Mouse (Mus musculus) sigmoid colon, adult 10 weeks (tissue): Measurements from ENCODE around the gene Nrros. TPM values are rescaled to one million over a fixed set of nuclear protein-coding genes. Genes with fewer than 3 reads are reported as not detected.

Experiments used
- polyA plus RNA-seq: library from polyadenylated mRNA; stranded (reverse); fragments of 350-450 nt; fragmentation: Illumina TruSeq; extraction: RNeasy Lipid Tissue Mini Kit (QIAGEN cat#74804); gene quantifications from one replicate; pipeline ENCODE4 v1.2.3, GENCODE M21; 2014; ENCODE audit warnings: low read depth, low replicate concordance

Nrros gene
- polyA plus RNA-seq: 0.95 TPM

DNA sequence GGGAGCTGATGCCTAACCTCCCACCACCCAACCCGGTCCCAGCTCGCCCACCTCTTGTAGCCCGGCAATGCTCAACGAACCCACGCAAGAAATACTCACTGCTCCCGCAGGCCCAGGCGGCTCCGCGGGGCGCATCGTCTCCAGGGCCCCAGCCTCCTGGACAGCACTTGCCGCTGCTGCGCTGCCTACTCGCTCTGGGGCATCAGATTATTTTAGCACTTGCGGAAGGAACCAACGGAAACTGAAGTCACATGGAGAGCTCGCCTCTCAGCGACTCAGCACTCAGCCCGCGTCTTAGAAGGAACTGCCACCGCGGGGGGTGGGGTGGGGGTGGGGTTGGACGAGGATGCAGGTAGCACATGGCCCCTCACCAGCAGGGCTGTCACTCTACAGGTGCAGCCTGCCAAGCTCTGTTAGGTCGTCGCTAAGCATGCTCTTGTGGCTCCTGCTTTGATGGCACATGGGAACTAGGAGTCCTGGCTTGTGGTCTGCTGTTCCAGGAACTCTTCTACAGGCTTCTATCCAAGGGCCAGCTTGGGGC, at the start of gene Nrros:
Gene Nrros (minus strand): TSS at position 314 of the 541 bp plus-strand sequence.

DNA sequence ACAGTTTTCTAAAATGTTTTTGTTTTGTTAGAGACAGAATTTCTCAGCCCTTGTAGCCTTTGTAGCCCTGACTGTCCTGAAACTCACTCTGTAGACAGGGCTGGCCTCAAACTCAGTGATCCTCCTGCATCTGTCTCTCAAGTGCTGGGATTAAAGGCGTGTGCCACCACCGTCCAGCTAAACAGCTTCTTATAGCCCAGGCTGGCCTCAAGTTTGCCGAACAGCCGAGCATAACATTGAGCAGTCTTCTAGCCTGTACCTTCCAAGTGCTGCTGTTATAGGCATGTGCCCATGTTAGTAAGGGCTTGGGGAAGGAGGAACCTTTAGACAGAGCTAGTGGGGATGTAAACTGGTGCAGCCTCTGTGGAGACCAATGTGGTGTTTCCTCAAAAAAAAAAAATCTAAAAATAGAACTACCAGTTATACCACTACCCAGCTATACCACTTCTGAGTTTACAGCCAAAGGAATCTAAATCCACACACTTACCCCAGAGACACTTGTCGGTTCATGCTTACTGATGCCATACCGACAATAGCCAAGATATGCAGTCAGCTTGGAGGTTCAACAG, 14.0 kb upstream of the Nrros start, which contains the start of gene Bex6:
Gene Bex6 (plus strand): TSS at position 491 of the 569 bp plus-strand sequence.

DNA sequence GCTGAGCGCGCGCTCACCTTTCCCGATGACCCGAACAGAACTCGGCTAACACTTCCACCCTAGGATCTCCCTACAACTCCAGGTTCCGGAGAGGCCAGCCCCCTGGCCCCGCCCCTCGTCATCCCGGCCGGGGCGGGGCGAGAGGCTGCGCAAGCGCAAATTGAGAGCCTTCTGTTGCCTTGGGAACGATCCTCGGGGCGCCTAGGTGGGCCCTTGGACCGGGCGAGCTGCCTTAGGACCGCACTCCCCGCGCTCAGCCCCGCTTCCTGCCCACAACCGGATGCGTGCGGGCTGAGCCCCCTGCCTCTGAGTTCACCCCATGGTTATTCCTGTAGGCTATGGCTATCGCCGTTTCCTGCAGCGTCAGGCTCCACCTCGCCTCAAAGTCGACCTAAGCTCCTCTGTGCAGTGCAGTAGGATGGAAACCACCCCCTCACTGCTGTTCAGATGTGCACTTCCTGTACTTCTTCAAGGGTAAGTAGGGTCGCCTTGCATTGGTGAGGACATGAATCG, 65.7 kb downstream of the Nrros start, which contains the start of the genes Pigx and Cep19:
Gene Pigx (minus strand): TSS at position 103 of the 513 bp plus-strand sequence.
Gene Cep19 (plus strand): TSS at position 163 of the 513 bp plus-strand sequence.

Other genes starting within 250 kb of the Nrros start
- gene Pigz, start 231.7 kb downstream of the Nrros start, polyA plus RNA-seq: not detected
- 4.3 TPM for gene 0610012G03Rik, start 217.1 kb downstream of the Nrros start, polyA plus RNA-seq
- gene Ncbp2, start 217.1 kb downstream of the Nrros start, polyA plus RNA-seq: 53.8 TPM
- gene Senp5, start 162.3 kb downstream of the Nrros start, polyA plus RNA-seq: 33.5 TPM
- 127 TPM for gene Pak2, start 86.3 kb downstream of the Nrros start, polyA plus RNA-seq
- gene Pigx, start 65.9 kb downstream of the Nrros start, polyA plus RNA-seq: 99.0 TPM
- 28.5 TPM for gene Cep19, start 65.8 kb downstream of the Nrros start, polyA plus RNA-seq
- not detected for gene Bex6, start 14.2 kb upstream of the Nrros start, polyA plus RNA-seq
- 25.2 TPM for gene Fbxo45, start 81.6 kb upstream of the Nrros start, polyA plus RNA-seq
- gene Wdr53, start 81.6 kb upstream of the Nrros start, polyA plus RNA-seq: 6.7 TPM
- gene Smco1, start 105.9 kb upstream of the Nrros start, polyA plus RNA-seq: not detected
- 41.9 TPM for gene Rnf168, start 111.9 kb upstream of the Nrros start, polyA plus RNA-seq
- 35.7 TPM for gene Ubxn7, start 166.7 kb upstream of the Nrros start, polyA plus RNA-seq
- gene Tm4sf19, start 234.9 kb upstream of the Nrros start, polyA plus RNA-seq: not detected